Mouse (Mus musculus) left cerebral cortex, postnatal 14 days (tissue): ENCODE results near the gene Dnaaf1. TPM values are rescaled to one million over a fixed set of nuclear protein-coding genes. Genes with fewer than 3 reads are reported as not detected.

ENCODE experiments used
- DNase-seq, 2 experiments: peaks; one replicate each; pipeline ENCODE4 v3.0.0; 2021 to 2022; ENCODE audit warnings: low spot score in 2 of 2, mixed read lengths in 1 of 2
- intact Hi-C: fragments of 180-260 bp; cut with DNase I; formaldehyde crosslinking; loops from one replicate; pipeline ENCODE4 v1.15.1; 2025
- long read RNA-seq, 2 experiments: library from polyadenylated mRNA; stranded (forward); transcript quantifications; one replicate each; pipeline ENCODE4 v2.0.0; 2021
- total RNA-seq, 2 experiments: library from RNA; stranded (reverse); gene quantifications; 2 replicates each; pipeline ENCODE4 v1.2.3; 2021

The Dnaaf1 gene
- total RNA-seq: under 1 TPM; 0.11 to 0.20 TPM
- long read RNA-seq, experiment 1: 0 reads
- long read RNA-seq, experiment 2, partial matches to known transcripts: 0 of 1 reads
- long read RNA-seq, experiment 2, other reads (novel, unspliced or antisense): 1 of 1 reads

GRCm38 (mm10) chr8:119574437-119575365, at the start of gene Dnaaf1, which contains the start of gene Hsdl1:
Gene Dnaaf1, plus strand, starts transcription at chr8:119575235.
Gene Hsdl1, minus strand, starts transcription at chr8:119575183.
- intact Hi-C loops: loop anchor here (2.0 kb wide), 1 partner anchor 16 kb away; the partner anchor contains the start of gene Mbtps1
- DNase-seq: peak; percentile 92 to 95

- no peak for DNase-seq
- intact Hi-C loops: loop anchor here (10.0 kb wide), 1 partner anchor 84 kb away; the partner anchor contains the start of gene Necab2
These were observed 46.3 kb upstream of the Dnaaf1 start for GRCm38 (mm10) chr8:119528762-119529161.

- DNase-seq: no peak
- intact Hi-C loops: no loop called here
These were observed 44.1 kb upstream of the Dnaaf1 start for GRCm38 (mm10) chr8:119530937-119531336.

- DNase-seq: no peak
- intact Hi-C loops: no loop called here
These were observed 43.6 kb upstream of the Dnaaf1 start for GRCm38 (mm10) chr8:119531397-119531796.

GRCm38 (mm10) chr8:119531973-119532372, 43.1 kb upstream of the Dnaaf1 start:
- DNase-seq: peak; percentile 71 to 77

GRCm38 (mm10) chr8:119544606-119545005, 30.4 kb upstream of the Dnaaf1 start:
- no peak for DNase-seq
- intact Hi-C loops: no loop called here

More at GRCm38 (mm10) chr8:119531973-119532372, 43.1 kb upstream of the Dnaaf1 start:
- intact Hi-C loops: no loop called here

- DNase-seq: no peak
- intact Hi-C loops: no loop called here
These were observed 29.9 kb upstream of the Dnaaf1 start for GRCm38 (mm10) chr8:119545180-119545579.

- intact Hi-C loops: no loop called here
- no peak for DNase-seq
These were observed 29.2 kb upstream of the Dnaaf1 start for GRCm38 (mm10) chr8:119545791-119546190.

- DNase-seq: no peak
- intact Hi-C loops: no loop called here
These were observed 27.9 kb upstream of the Dnaaf1 start for GRCm38 (mm10) chr8:119547019-119547691.

- intact Hi-C loops: no loop called here
- no peak for DNase-seq
These were observed 26.4 kb upstream of the Dnaaf1 start for GRCm38 (mm10) chr8:119548560-119549113.

GRCm38 (mm10) chr8:119552967-119553366, 22.1 kb upstream of the Dnaaf1 start:
- no peak for DNase-seq
- intact Hi-C loops: no loop called here

- intact Hi-C loops: no loop called here
- DNase-seq: no peak
These were observed 19.2 kb upstream of the Dnaaf1 start for GRCm38 (mm10) chr8:119555861-119556260.

GRCm38 (mm10) chr8:119557132-119557531, 17.9 kb upstream of the Dnaaf1 start:
- DNase-seq: no peak
- intact Hi-C loops: no loop called here

GRCm38 (mm10) chr8:119557821-119558602, 17.0 kb upstream of the Dnaaf1 start:
- DNase-seq: peak; percentile 65 to 76
- intact Hi-C loops: loop anchor here (2.0 kb wide), 1 partner anchor 17 kb away; the partner anchor contains the start of genes Dnaaf1 and Hsdl1

GRCm38 (mm10) chr8:119558603-119559401, 16.2 kb upstream of the Dnaaf1 start, which contains the start of gene Mbtps1:
Gene Mbtps1, minus strand, starts transcription at chr8:119558735.
- intact Hi-C loops: loop anchor here (2.0 kb wide), 1 partner anchor 16 kb away; the partner anchor contains the start of genes Dnaaf1 and Hsdl1
- DNase-seq: peak; percentile 96 to 97

- no peak for DNase-seq
- intact Hi-C loops: loop anchor here (2.0 kb wide), 1 partner anchor 15 kb away; the partner anchor contains the start of genes Dnaaf1 and Hsdl1
These were observed 15.7 kb upstream of the Dnaaf1 start for GRCm38 (mm10) chr8:119559402-119559720.

GRCm38 (mm10) chr8:119563849-119564251, 11.2 kb upstream of the Dnaaf1 start:
- no peak for DNase-seq
- intact Hi-C loops: no loop called here

- DNase-seq: no peak
- intact Hi-C loops: no loop called here
These were observed 8.7 kb upstream of the Dnaaf1 start for GRCm38 (mm10) chr8:119566367-119566766.
